Mouse (Mus musculus) kidney, adult 2 months (tissue): ENCODE results near the gene Actn1.

Source experiments
- CTCF ChIP-seq: fragments of 200-500 bp; conservative IDR thresholded peaks from 2 replicates; pipeline ENCODE4 v1.5.1; 2011; ENCODE audit warnings: low read depth, mild to moderate bottlenecking, control low read depth, low read length, moderate library complexity, mixed read lengths; ENCODE audit not compliant: insufficient read depth, insufficient read length
- POLR2A ChIP-seq: fragments of 200-500 bp; IDR thresholded peaks from one replicate; pipeline ENCODE4 v1.6.1; 2011; ENCODE audit warnings: low read depth, low read length, control low read depth

DNA sequence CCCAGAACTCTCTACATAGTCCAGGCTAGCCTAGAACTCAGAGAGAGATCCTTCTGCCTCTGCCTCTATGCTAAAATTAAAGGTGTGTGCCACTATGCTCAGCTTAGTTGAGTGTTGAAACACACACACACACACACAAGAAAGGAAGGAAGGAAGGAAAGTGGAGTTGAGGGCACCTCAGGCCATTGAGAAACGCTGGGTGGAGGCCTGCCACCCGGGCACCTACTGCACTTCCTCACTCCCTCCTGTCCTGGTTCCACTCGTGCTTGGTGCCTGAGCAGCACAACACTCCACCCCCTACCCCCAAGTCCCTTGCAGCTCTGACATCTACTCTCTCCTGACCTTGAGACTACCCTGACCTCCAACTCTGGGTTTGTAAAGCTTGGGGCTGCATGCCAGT, 29.6 kb upstream of the Actn1 start:
- TF ChIP-seq CTCF: no peak
- no peak for TF ChIP-seq POLR2A
